Mouse (Mus musculus) midbrain, postnatal 0 days (tissue): ENCODE measurements around the gene Tpcn1. TPM values are rescaled to one million over a fixed set of nuclear protein-coding genes. Genes with fewer than 3 reads are reported as not detected.

Experiments
- ATAC-seq: fragments of 200-750 bp; cut with Nextera tagmentation; 2 replicates; pipeline ENCODE4 v1.8.0; 2017; ENCODE audit warnings: moderate number of reproducible peaks, mild to moderate bottlenecking, moderate TSS enrichment, moderate library complexity; ENCODE audit not compliant: low FRiP score
- DNase-seq: peaks from one replicate; pipeline ENCODE4 v3.0.0-alpha.2; 2015; ENCODE audit warnings: low spot score
- H3K27ac ChIP-seq: fragments of 300-500 bp; sonication (generic); 2 replicates; pipeline ENCODE4 v1.5.1; 2014; ENCODE audit warnings: low read depth, mild to moderate bottlenecking, low read length, mixed read lengths
- H3K27me3 ChIP-seq: fragments of 300-500 bp; sonication (generic); 2 replicates; pipeline ENCODE4 v1.6.1; 2014; ENCODE audit warnings: low read length, control low read depth, mixed read lengths; ENCODE audit not compliant: insufficient read depth
- H3K36me3 ChIP-seq: fragments of 300-500 bp; sonication (generic); 2 replicates; pipeline ENCODE4 v1.6.1; 2014; ENCODE audit warnings: low read length, control low read depth, mixed read lengths; ENCODE audit not compliant: insufficient read depth
- H3K4me1 ChIP-seq: fragments of 300-500 bp; sonication (generic); 2 replicates; pipeline ENCODE4 v1.6.1; 2014; ENCODE audit warnings: mild to moderate bottlenecking, control low read depth, antibody characterized with exemption, low read length, mixed read lengths; ENCODE audit not compliant: insufficient read depth
- H3K4me2 ChIP-seq: fragments of 300-500 bp; sonication (generic); 2 replicates; pipeline ENCODE4 v1.6.1; 2014; ENCODE audit warnings: low read depth, mild to moderate bottlenecking, low read length, mixed read lengths; ENCODE audit not compliant: poor library complexity, severe bottlenecking
- H3K4me3 ChIP-seq: fragments of 300-500 bp; sonication (generic); 2 replicates; pipeline ENCODE4 v1.5.1; 2014; ENCODE audit warnings: low read depth, mild to moderate bottlenecking, low read length, moderate library complexity
- H3K9ac ChIP-seq: fragments of 300-500 bp; sonication (generic); replicated peaks from 2 replicates; pipeline ENCODE4 v1.6.1; 2014; ENCODE audit warnings: mild to moderate bottlenecking, low read length, moderate library complexity, mixed read lengths; ENCODE audit not compliant: poor library complexity, severe bottlenecking
- H3K9me3 ChIP-seq: fragments of 300-500 bp; sonication (generic); 2 replicates; pipeline ENCODE4 v1.6.1; 2016; ENCODE audit warnings: low read length, control low read depth
- CTCF ChIP-seq: IDR thresholded peaks from 2 replicates; pipeline ENCODE4 v1.5.1; 2016; ENCODE audit warnings: antibody characterized with exemption, mild to moderate bottlenecking
- WGBS: fragments of 180-500 bp; shearing (Covaris S2); extraction: QIAGEN DNeasy Blood & Tissue Kit; methylation state at CpG from one replicate; pipeline ENCODE4 v1.1.7; 2014; 5-methylcytosine and 5-hydroxymethylcytosine counted together
- polyA plus RNA-seq: library from polyadenylated mRNA; unstranded; fragments of >200 nt; fragmentation: Nextera tagmentation; extraction: Ambion mirVana; gene quantifications from 2 replicates; pipeline ENCODE4 v1.2.1, GENCODE M21; 2015
- total RNA-seq: library from RNA; depleted of rRNA; stranded (reverse); fragments of >200 nt; gene quantifications from 2 replicates; pipeline ENCODE4 v1.2.3, GENCODE M21; 2014

Gene Tpcn1
- total and polyA plus RNA-seq, 2 experiments from 2014 or later = 9.4 to 25.3 TPM

- H3K27ac ChIP-seq = no peak overlapping the region
- H3K9ac ChIP-seq = no peak overlapping the region
- peaks cover 5% of the 10 kb centered on the region; the same call in 1 of the 2 replicates for H3K27me3 ChIP-seq
- H3K36me3 ChIP-seq = no peaks in the 10 kb centered on the region
- no peak for DNase-seq
- TF ChIP-seq CTCF = no peak
- no peaks in the 10 kb centered on the region for H3K9me3 ChIP-seq
- no peak for ATAC-seq
- 94% methylated on average over 9 of the region's 9 CpGs for WGBS
- no peaks in the 10 kb centered on the region for H3K4me1 ChIP-seq
- no peak overlapping the region for H3K4me3 ChIP-seq
- no peak overlapping the region for H3K4me2 ChIP-seq
Measured at GRCm38 (mm10) chr5:120514031-120514677, 74.3 kb downstream of the Tpcn1 start.

- Histone ChIP-seq H3K4me3 (no peak overlapping the region), H3K9me3 (no peaks in the 10 kb centered on the region), H3K9ac (no peak overlapping the region), H3K4me1 (no peaks in the 10 kb centered on the region), H3K27ac (no peak overlapping the region), H3K4me2 (no peak overlapping the region), H3K27me3 (peaks cover 5% of the 10 kb centered on the region; the same call in 1 of the 2 replicates), H3K36me3 (no peaks in the 10 kb centered on the region)
- no peak for DNase-seq
- ATAC-seq = no peak
- TF ChIP-seq CTCF = no peak
- WGBS = 37% methylated on average over 15 of the region's 15 CpGs
Measured at GRCm38 (mm10) chr5:120512911-120513555, 75.4 kb downstream of the Tpcn1 start.

- H3K4me3 ChIP-seq = peak overlapping the region; percentile 42; the same call in 1 of the 2 replicates
- H3K27ac ChIP-seq = no peak overlapping the region
- WGBS = 35% methylated on average over 14 of the region's 14 CpGs
- no peaks in the 10 kb centered on the region for H3K9me3 ChIP-seq
- no peaks in the 10 kb centered on the region for H3K4me1 ChIP-seq
- no peak for TF ChIP-seq CTCF
- H3K36me3 ChIP-seq = no peaks in the 10 kb centered on the region
- ATAC-seq = no peak
- peaks cover 5% of the 10 kb centered on the region; the same call in 1 of the 2 replicates for H3K27me3 ChIP-seq
- no peak for DNase-seq
- peak overlapping the region; percentile 67 for H3K4me2 ChIP-seq
- no peak overlapping the region for H3K9ac ChIP-seq
Measured at GRCm38 (mm10) chr5:120511643-120512220, 76.7 kb downstream of the Tpcn1 start.

- Histone ChIP-seq H3K4me1 (no peaks in the 10 kb centered on the region), H3K27me3 (peaks cover 5% of the 10 kb centered on the region; the same call in 1 of the 2 replicates), H3K27ac (no peak within 1 kb of the TSS), H3K4me2 (peak within 1 kb of the TSS; percentile 67), H3K9me3 (no peaks in the 10 kb centered on the region), H3K36me3 (no peaks in the 10 kb centered on the region), H3K4me3 (peak within 1 kb of the TSS; percentile 42), H3K9ac (0 out of 2 replicates have a peak within 1 kb of the TSS, but pooled peaks have one; percentile 33)
- DNase-seq = peak; percentile 87
- peak; percentile 76; the same call in 1 of the 2 replicates for ATAC-seq
- TF ChIP-seq CTCF = no peak
- under 1% methylated on average over 34 of the region's 36 CpGs for WGBS
Measured at GRCm38 (mm10) chr5:120510982-120511642, 77.4 kb downstream of the Tpcn1 start, which contains the start of gene Slc8b1. TSS of gene Slc8b1 (plus strand) at chr5:120511168.

GRCm38 (mm10) chr5:120507311-120507710, 81.2 kb downstream of the Tpcn1 start:
- H3K36me3 ChIP-seq = no peaks in the 10 kb centered on the region
- DNase-seq (no peak), ATAC-seq (no peak)
- 60% methylated on average over 4 of the region's 4 CpGs for WGBS
- TF ChIP-seq CTCF = no peak
- H3K4me3 ChIP-seq = no peak overlapping the region
- peaks cover 4% of the 10 kb centered on the region; the same call in 1 of the 2 replicates for H3K27me3 ChIP-seq
- H3K4me1 ChIP-seq = peaks cover 5% of the 10 kb centered on the region; the same call in 1 of the 2 replicates
- H3K9me3 ChIP-seq = no peaks in the 10 kb centered on the region
- H3K4me2 ChIP-seq = no peak overlapping the region
- H3K9ac ChIP-seq = no peak overlapping the region
- H3K27ac ChIP-seq = no peak overlapping the region
